16 mouse cellular contexts compared by ENCODE assay signal in the genomic region with DNA sequence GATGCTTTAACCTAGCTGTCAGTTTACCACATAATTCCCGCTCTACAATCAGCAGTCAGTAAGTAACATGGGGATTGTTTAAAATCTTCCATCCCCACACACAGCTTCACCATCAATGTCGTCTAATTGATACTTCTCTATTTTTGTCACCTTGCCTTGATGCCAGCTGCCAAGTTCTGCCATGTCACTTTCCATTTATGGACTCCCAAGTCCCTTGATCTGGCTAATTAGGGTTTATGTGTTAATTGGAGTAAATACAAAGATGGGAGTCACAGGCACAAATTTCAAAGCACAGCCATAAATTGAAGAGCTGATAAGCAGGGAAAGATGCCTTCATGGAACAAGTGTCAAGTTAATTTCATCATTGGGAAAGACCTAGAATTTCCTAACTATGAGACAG.
DNase-seq lines count a peak whose midpoint lies in the region; ATAC-seq and TF ChIP-seq lines count a peak whose summit lies in the region.
"Had no signal": no experiment of that assay in that cellular context is flagged by ENCODE, and none has a peak within 500 bp of the region (broad histone marks: within the 10 kb centered on the region; RNA-seq: fewer than 3 reads in every experiment).

No protein-coding gene starts in this region.

- H3K4me3 ChIP-seq in neural tube, embryonic 13.5 days: no peak overlapping the region
- no peak overlapping the region for H3K4me3 ChIP-seq in olfactory bulb, adult 2 months (ENCODE audit: insufficient read depth, low read depth, low read length)
- H3K4me3 ChIP-seq: embryonic facial prominence, embryonic 10.5 days; embryonic facial prominence, embryonic 12.5 days; forebrain, embryonic 15.5 days had no signal

- DNase-seq in neural tube, embryonic 10.5 days (ENCODE audit: extremely low spot score, low spot score): no peak
- peak; percentile 88 for DNase-seq in brain, embryonic 14.5 days (ENCODE audit: low read depth)
- no peak for DNase-seq in natural killer cell, adult 2 months (ENCODE audit: low spot score in 2 of 2)
- DNase-seq: adrenal gland, adult 2 months; adrenal gland, postnatal 10 days; adrenal gland, postnatal 25 days; cerebellum, adult 11-12 months; cerebellum, adult 2 months; cerebellum, adult 9-10 months; cerebellum, postnatal 25 days; forebrain, postnatal 0 days had no signal

- no peaks in the 10 kb centered on the region for H3K27me3 ChIP-seq in neural tube, embryonic 13.5 days
- H3K27me3 ChIP-seq: embryonic facial prominence, embryonic 12.5 days had no signal

- ATAC-seq in neural tube, embryonic 13.5 days (ENCODE audit: low read depth): no peak
- ATAC-seq: forebrain, embryonic 15.5 days; forebrain, postnatal 0 days had no signal

- no peak for TF ChIP-seq CTCF in brain, embryonic 14.5 days (IDR thresholded peaks at IDR 0.05; ENCODE audit: borderline replicate concordance, extremely low read depth, insufficient read depth, insufficient read length)
- TF ChIP-seq CTCF in olfactory bulb, adult 2 months (IDR thresholded peaks at IDR 0.05; ENCODE audit: insufficient read depth, low read depth, low read length): no peak

- H3K9ac ChIP-seq in neural tube, embryonic 13.5 days: no peak overlapping the region
- H3K9ac ChIP-seq: embryonic facial prominence, embryonic 12.5 days; forebrain, embryonic 15.5 days; forebrain, postnatal 0 days had no signal

- H3K4me1 ChIP-seq in neural tube, embryonic 13.5 days (replicated peaks): peaks cover 56% of the 10 kb centered on the region
- H3K4me1 ChIP-seq in olfactory bulb, adult 2 months (ENCODE audit: control insufficient read depth, insufficient read depth, low read length): 0 out of 2 replicates have a peak, but pooled peaks cover 4% of the 10 kb centered on the region

- H3K27ac ChIP-seq in neural tube, embryonic 13.5 days (replicated peaks): 0 out of 2 replicates have a peak overlapping the region, but pooled peaks have one; percentile 3
- peak overlapping the region; percentile 56; the same call in 1 of the 2 replicates for H3K27ac ChIP-seq in olfactory bulb, adult 2 months (ENCODE audit: insufficient read depth, low read depth, low read length)
- H3K27ac ChIP-seq: embryonic facial prominence, embryonic 10.5 days; embryonic facial prominence, embryonic 12.5 days had no signal

- H3K4me2 ChIP-seq in neural tube, embryonic 13.5 days: no peak overlapping the region
- H3K4me2 ChIP-seq: embryonic facial prominence, embryonic 12.5 days; forebrain, embryonic 15.5 days had no signal

- 46% methylated on average over 2 of the region's 2 CpGs for WGBS in neural tube, embryonic 13.5 days
- WGBS in olfactory bulb, adult 2 months: 35% methylated on average over 2 of the region's 2 CpGs

- no peaks in the 10 kb centered on the region for H3K36me3 ChIP-seq in neural tube, embryonic 13.5 days
- H3K36me3 ChIP-seq: embryonic facial prominence, embryonic 12.5 days; forebrain, embryonic 15.5 days had no signal

- no peaks in the 10 kb centered on the region for H3K9me3 ChIP-seq in neural tube, embryonic 13.5 days
- H3K9me3 ChIP-seq: embryonic facial prominence, embryonic 10.5 days; embryonic facial prominence, embryonic 12.5 days; forebrain, embryonic 15.5 days had no signal

- no peak for TF ChIP-seq POLR2A in brain, embryonic 14.5 days (IDR thresholded peaks at IDR 0.05; ENCODE audit: borderline replicate concordance, extremely low read depth, insufficient read depth, insufficient read length, poor library complexity, severe bottlenecking)
- TF ChIP-seq POLR2A in olfactory bulb, adult 2 months (IDR thresholded peaks at IDR 0.05; ENCODE audit: insufficient read depth, low read depth, low read length): no peak
